Mouse (Mus musculus) kidney, adult 2 months (tissue): ENCODE data around the gene Pacsin2. TPM values are rescaled to one million over a fixed set of nuclear protein-coding genes. Genes with fewer than 3 reads are reported as not detected.
"Not testable (repeated sequence)": the region's sequence is repeated elsewhere in the genome, so short reads cannot be mapped to it uniquely, and the experiment has no call there.

ENCODE experiments used
- DNase-seq: peaks from one replicate; pipeline ENCODE4 v3.0.0; 2021
- H3K27ac ChIP-seq: fragments of 200-500 bp; 2 replicates; pipeline ENCODE4 v1.5.1; 2012; ENCODE audit warnings: low read depth, low read length, control low read depth, inconsistent platforms; ENCODE audit not compliant: insufficient read depth
- H3K27me3 ChIP-seq: fragments of 200-500 bp; replicated peaks from 2 replicates; pipeline ENCODE4 v1.6.1; 2012; ENCODE audit warnings: mild to moderate bottlenecking, moderate library complexity, low read length, inconsistent platforms; ENCODE audit not compliant: control insufficient read depth, insufficient read depth
- H3K36me3 ChIP-seq: fragments of 200-500 bp; 2 replicates; pipeline ENCODE4 v1.6.1; 2012; ENCODE audit warnings: mild to moderate bottlenecking, moderate library complexity, low read length, inconsistent platforms; ENCODE audit not compliant: control insufficient read depth, insufficient read depth
- H3K4me1 ChIP-seq: fragments of 200-500 bp; 2 replicates; pipeline ENCODE4 v1.6.1; 2011; ENCODE audit warnings: low read length; ENCODE audit not compliant: control insufficient read depth, insufficient read depth
- H3K4me3 ChIP-seq: fragments of 200-500 bp; 2 replicates; pipeline ENCODE4 v1.5.1; 2011; ENCODE audit warnings: mild to moderate bottlenecking, low read depth, low read length, control low read depth; ENCODE audit not compliant: insufficient read depth
- CTCF ChIP-seq: fragments of 200-500 bp; conservative IDR thresholded peaks from 2 replicates; pipeline ENCODE4 v1.5.1; 2011; ENCODE audit warnings: low read depth, mild to moderate bottlenecking, control low read depth, low read length, moderate library complexity, mixed read lengths; ENCODE audit not compliant: insufficient read depth, insufficient read length
- POLR2A ChIP-seq: fragments of 200-500 bp; IDR thresholded peaks from one replicate; pipeline ENCODE4 v1.6.1; 2011; ENCODE audit warnings: low read depth, low read length, control low read depth
- WGBS: fragments of 180-500 bp; shearing (Covaris S2); methylation state at CpG from one replicate; pipeline ENCODE4 v1.1.7; 2018; 5-methylcytosine and 5-hydroxymethylcytosine counted together
- polyA plus RNA-seq: library from polyadenylated mRNA; depleted of rRNA; stranded (reverse); fragments of >200 nt; gene quantifications from 2 replicates; pipeline ENCODE4 v1.2.3, GENCODE M21; 2012

The Pacsin2 gene
- polyA plus RNA-seq, 1 experiment: 126 TPM

DNA sequence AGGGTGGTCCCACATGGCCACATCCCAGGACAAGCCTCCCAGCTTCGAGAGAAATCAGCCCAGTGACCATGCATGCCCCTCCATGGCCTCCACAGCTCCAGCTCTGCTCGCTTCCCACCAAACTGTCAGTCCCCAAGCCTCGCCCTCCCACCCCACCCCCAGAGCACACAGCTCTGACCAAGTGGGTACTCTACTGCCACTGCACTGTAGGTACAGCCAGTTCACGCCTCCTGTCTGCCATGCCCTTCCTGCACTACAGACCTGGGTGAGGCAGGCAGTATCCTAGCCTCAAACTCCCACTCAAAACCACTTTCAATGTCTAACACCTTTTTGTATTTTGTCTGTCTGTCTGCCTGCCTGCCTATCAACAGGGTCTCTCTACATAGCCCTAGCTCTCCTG is 53.7 kb downstream of the Pacsin2 start:
- DNase-seq: no peak
- Histone ChIP-seq H3K4me1 (peaks cover 25% of the 10 kb centered on the region), H3K36me3 (no peaks in the 10 kb centered on the region), H3K27me3 (no peaks in the 10 kb centered on the region), H3K4me3 (no peak overlapping the region), H3K27ac (no peak overlapping the region)
- no peak for TF ChIP-seq POLR2A
- TF ChIP-seq CTCF: no peak
- 85% methylated on average over 4 of the region's 4 CpGs for WGBS

DNA sequence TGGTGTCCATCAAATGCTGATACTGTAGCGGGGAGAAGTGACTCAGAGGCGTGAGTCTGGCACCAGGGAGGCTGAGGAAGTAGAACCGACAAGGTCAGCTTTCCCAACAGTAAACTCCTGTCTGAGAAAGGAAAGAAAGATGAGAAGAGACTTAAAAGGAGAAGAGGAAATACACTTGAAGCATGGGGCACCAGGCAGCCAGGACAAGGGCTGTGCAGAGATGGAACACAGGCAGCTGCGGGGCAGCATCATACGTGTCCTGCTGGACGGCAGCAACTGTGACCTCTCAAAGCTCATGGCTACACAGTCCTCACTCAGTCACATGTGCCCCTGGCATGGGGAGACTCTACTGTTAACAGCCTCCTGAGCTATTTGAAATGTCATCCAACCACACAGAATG is 54.1 kb downstream of the Pacsin2 start:
- Histone ChIP-seq H3K36me3 (no peaks in the 10 kb centered on the region), H3K4me3 (no peak overlapping the region), H3K4me1 (peaks cover 23% of the 10 kb centered on the region), H3K27me3 (no peaks in the 10 kb centered on the region), H3K27ac (no peak overlapping the region)
- 23% methylated on average over 6 of the region's 6 CpGs for WGBS
- TF ChIP-seq POLR2A (no peak), CTCF (no peak)
- DNase-seq: no peak

GRCm38 (mm10) chr15:83408692-83409442 is 55.5 kb downstream of the Pacsin2 start:
- WGBS: 54% methylated on average over 8 of the region's 8 CpGs
- H3K27ac ChIP-seq: peak overlapping the region; percentile 6; the same call in 1 of the 2 replicates

DNA sequence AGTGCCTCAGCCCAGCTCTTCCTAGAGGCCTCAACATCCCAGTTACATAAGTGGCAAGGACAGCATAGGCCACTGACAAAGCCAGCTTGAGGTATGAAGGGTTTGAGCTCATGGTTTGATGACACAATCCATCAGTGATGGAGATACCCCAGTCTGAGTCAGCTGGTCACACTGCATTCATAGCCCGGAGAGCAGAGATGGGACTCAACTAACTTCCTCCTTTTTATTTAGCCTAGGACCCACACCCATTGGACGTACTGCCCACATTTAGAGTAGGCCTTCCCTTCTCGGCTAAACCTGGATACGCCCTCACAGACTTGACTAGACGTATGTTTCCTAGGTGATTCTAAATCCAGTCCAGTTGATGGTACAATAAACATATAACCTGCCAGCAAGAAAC is 56.2 kb downstream of the Pacsin2 start:
- no peaks in the 10 kb centered on the region for H3K27me3 ChIP-seq
- H3K4me3 ChIP-seq: no peak overlapping the region
- WGBS: 75% methylated on average over 5 of the region's 5 CpGs
- peaks cover 16% of the 10 kb centered on the region for H3K4me1 ChIP-seq
- TF ChIP-seq CTCF: no peak
- TF ChIP-seq POLR2A: no peak
- no peak for DNase-seq
- no peak overlapping the region for H3K27ac ChIP-seq
- no peaks in the 10 kb centered on the region for H3K36me3 ChIP-seq

More at GRCm38 (mm10) chr15:83408692-83409442, 55.5 kb downstream of the Pacsin2 start:
- H3K27me3 ChIP-seq: no peaks in the 10 kb centered on the region
- TF ChIP-seq CTCF (peak; percentile 59), POLR2A (no peak)
- DNase-seq: no peak
- H3K36me3 ChIP-seq: no peaks in the 10 kb centered on the region
- peaks cover 16% of the 10 kb centered on the region for H3K4me1 ChIP-seq
- H3K4me3 ChIP-seq: no peak overlapping the region

GRCm38 (mm10) chr15:83407502-83407901 is 56.9 kb downstream of the Pacsin2 start:
- DNase-seq: no peak
- Histone ChIP-seq H3K4me3 (no peak overlapping the region), H3K36me3 (no peaks in the 10 kb centered on the region), H3K4me1 (peaks cover 15% of the 10 kb centered on the region), H3K27ac (no peak overlapping the region), H3K27me3 (no peaks in the 10 kb centered on the region)
- WGBS: 80% methylated on average over 5 of the region's 5 CpGs
- TF ChIP-seq CTCF (no peak), POLR2A (no peak)

- H3K36me3 ChIP-seq, H3K27me3 ChIP-seq, DNase-seq, H3K27ac ChIP-seq, H3K4me3 ChIP-seq: not testable (repeated sequence)
- WGBS: 89% methylated on average over 18 of the region's 40 CpGs
- H3K4me1 ChIP-seq: peaks cover 13% of the 10 kb centered on the region
Observed at GRCm38 (mm10) chr15:83405866-83406265, 58.5 kb downstream of the Pacsin2 start.

DNA sequence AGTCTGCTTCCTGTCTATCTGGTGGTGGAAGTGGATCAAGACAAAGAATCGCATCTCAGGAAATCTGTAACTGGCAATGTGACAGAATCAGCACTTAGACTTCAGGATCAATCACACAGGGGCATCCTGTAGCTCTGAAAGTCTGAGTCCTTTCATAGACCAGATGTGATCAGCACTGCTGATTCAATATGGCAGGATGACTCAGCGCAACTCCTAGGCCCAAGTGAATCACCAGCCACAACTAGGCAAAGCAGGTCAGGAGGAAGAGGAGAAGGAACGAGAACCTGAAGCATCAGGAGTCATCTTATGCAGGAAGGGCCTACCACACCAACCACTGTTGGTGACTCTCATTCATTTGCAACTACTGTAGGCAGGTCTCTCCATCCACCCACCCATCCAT is 60.4 kb downstream of the Pacsin2 start:
- H3K4me1 ChIP-seq: peaks cover 8% of the 10 kb centered on the region
- no peaks in the 10 kb centered on the region for H3K36me3 ChIP-seq
- no peak for TF ChIP-seq CTCF
- TF ChIP-seq POLR2A: no peak
- DNase-seq: no peak
- no peak overlapping the region for H3K4me3 ChIP-seq
- 88% methylated on average over 3 of the region's 3 CpGs for WGBS
- no peaks in the 10 kb centered on the region for H3K27me3 ChIP-seq
- no peak overlapping the region for H3K27ac ChIP-seq
